Mouse (Mus musculus): Measurements from ENCODE around the gene Btg4. TPM values are rescaled to one million over a fixed set of nuclear protein-coding genes. Genes with fewer than 3 reads are reported as not detected.

Btg4 gene
- polyA plus RNA-seq, 1 experiment from 2014 or later: not detected

DNA sequence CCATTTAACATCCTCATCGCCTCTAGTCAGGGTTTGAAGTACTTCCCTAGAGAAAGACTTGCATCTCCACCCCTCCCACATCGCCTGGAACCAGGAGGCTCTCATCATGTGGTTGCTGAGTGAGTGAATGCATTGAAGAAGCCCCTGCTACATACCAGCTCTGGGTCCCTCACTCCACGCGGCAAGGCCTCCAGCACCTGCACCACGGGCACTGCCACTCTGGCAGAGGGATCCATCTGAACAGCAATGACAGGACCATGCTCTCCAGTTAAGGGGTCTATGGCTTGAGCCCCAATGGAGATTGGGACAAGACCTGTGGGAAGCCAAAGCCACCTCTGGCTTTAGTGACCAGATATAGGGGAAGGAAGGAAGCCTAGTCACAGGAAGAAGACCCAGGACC is 86.6 kb downstream of the Btg4 start:
- WGBS: 83% methylated on average over 5 of the region's 5 CpGs
- H3K4me3 ChIP-seq: no peak overlapping the region
- DNase-seq (ENCODE audit: low spot score): no peak
- H3K27me3 ChIP-seq (ENCODE audit: low read depth, poor library complexity, severe bottlenecking): no peaks in the 10 kb centered on the region
- no peak overlapping the region for H3K27ac ChIP-seq (replicated peaks)
- no peaks in the 10 kb centered on the region for H3K9me3 ChIP-seq (replicated peaks)
- H3K36me3 ChIP-seq: no peaks in the 10 kb centered on the region
- peaks cover 7% of the 10 kb centered on the region for H3K4me1 ChIP-seq

DNA sequence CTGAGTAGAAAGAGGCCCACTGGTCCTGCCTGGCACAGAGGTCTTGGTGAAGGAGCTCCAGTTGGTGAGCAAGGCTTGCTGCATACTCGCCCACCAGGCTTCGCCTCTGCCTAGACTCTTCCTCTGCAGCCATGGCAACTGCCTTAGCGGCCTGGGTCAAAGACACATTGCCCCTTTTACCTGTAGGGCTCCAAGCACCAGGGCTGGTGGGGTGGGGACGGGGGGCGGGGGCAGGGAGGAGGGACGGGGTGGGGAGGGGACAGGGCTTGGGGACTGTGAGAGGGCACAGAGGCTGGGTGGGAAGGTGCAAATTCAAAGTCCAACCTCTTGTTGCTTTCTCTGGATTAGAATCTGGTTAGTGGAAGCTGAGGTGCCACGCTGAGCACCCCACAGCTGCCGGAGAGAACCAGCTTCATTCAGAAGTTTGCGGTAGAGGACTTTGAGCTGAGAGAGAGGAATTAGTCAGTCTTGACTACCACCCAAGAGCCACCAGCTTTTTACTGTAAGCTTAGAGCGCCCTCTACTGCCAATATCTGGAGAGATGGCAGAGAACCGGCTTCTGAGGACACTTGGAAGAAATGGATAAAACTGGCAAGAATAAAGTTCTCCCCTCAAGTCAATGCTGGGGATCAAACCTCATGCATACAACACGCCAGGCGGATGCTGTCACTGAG is 91.5 kb downstream of the Btg4 start:
- Histone ChIP-seq H3K27me3 (ENCODE audit: low read depth, poor library complexity, severe bottlenecking) (peaks cover 3% of the 10 kb centered on the region; the same call in 1 of the 2 replicates), H3K36me3 (no peaks in the 10 kb centered on the region), H3K27ac (replicated peaks) (peak overlapping the region; percentile 23; the same call in 1 of the 2 replicates), H3K4me3 (peak overlapping the region; percentile 21), H3K9me3 (replicated peaks) (no peaks in the 10 kb centered on the region), H3K4me1 (peaks cover 8% of the 10 kb centered on the region)
- 16% methylated on average over 13 of the region's 13 CpGs for WGBS
- peak; percentile 75 for DNase-seq (ENCODE audit: low spot score)

DNA sequence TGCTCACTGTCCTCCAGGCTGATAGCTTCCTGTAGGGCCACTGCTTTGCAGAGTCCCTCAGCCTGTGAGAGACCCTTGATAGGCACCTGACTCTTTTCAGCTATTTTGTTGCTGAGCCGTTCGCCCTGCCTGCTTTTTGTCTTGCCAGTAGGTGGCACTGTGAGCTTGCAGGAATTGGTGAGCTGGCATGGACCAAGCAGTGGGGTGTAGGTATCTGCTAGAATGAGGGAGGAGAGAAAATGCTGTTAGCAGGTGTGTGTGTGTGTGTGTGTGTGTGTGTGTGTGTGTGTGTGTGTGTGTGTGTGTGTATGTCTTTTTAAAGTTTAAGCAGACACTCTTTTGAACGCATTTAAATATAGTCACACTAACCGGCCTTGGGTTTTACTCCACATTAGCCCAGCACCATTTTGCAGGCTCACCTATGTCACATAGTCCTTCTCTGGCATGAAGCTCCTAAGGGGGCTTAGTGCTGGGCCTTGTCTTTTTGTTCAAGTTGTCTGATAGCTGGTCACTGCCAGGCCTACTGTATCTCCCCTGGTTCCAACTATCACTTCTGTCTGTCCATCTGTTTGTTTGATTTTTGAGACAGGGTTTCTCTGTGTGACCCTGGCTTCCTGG is 101.2 kb downstream of the Btg4 start:
- Histone ChIP-seq H3K27ac (replicated peaks) (no peak overlapping the region), H3K36me3 (no peaks in the 10 kb centered on the region), H3K4me1 (peaks cover 7% of the 10 kb centered on the region; the same call in 1 of the 2 replicates), H3K27me3 (ENCODE audit: low read depth, poor library complexity, severe bottlenecking) (peaks cover 14% of the 10 kb centered on the region; the same call in 1 of the 2 replicates), H3K4me3 (no peak overlapping the region), H3K9me3 (replicated peaks) (no peaks in the 10 kb centered on the region)
- DNase-seq (ENCODE audit: low spot score): peak; percentile 75
- 23% methylated on average over 4 of the region's 4 CpGs for WGBS

DNA sequence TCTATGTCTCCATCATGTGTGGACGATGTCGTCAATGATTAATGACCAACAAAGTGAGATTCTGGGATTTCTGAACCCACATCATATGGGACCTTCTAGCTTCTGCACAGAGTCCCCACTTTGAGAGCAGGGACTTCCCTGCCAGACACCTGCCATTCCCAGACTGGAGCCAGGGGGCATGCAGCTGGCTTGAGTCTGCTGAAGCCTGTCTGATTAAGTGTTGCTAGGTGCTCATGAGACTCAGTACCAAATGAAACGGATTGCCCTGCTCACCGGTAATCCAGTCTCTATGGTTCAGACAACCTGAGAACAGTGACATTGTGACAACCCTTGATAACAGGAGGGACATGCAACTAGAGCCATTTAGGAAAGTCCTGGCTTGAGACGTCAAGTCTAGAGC is 103.3 kb downstream of the Btg4 start:
- H3K27ac ChIP-seq (replicated peaks): no peak overlapping the region
- no peak for DNase-seq (ENCODE audit: low spot score)
- peaks cover 14% of the 10 kb centered on the region; the same call in 1 of the 2 replicates for H3K27me3 ChIP-seq (ENCODE audit: low read depth, poor library complexity, severe bottlenecking)
- H3K4me1 ChIP-seq: peaks cover 7% of the 10 kb centered on the region; the same call in 1 of the 2 replicates
- no peak overlapping the region for H3K4me3 ChIP-seq
- WGBS: 80% methylated on average over 5 of the region's 5 CpGs
- H3K9me3 ChIP-seq (replicated peaks): no peaks in the 10 kb centered on the region
- H3K36me3 ChIP-seq: no peaks in the 10 kb centered on the region

DNA sequence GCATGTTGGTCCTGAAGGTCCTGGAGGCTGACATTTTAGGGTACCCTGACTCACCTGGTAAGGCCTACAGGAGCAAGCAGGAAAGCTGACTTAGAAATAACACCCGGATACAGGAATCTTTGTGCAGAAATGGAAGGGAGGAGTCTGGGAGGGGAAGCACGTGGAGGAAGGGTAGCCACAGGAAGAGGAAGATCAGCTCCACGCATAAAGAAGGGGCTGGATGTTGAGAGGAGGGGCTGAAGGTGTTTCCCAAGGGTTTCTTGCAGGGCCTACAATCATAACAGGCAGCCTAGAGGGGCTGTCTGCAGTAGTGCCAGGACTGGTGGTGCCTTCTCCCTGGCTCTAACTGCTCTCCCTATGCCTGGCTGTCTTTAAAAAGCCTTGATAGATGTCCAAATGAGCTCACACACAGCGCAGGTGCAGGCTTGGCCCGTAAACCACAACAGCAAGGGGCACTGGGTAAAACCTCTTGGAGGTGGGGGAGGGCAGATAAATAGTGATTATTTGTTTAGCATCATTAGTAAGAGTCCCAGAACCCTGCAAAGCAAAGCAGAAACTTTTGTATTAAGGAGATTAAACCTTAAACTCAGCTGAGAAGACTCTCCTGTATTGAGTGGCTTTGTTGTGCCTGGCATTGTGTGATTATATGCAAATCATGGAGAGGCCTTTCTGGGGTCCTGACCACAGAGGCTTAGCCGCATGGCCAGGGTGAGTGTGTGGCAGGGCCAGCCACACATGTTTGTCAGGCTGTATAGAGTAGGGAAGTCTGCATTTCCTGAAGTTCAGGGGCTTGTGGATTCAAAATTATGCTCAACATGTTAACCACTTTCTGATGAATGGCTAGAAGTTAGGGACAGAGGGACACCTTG is 104.8 kb downstream of the Btg4 start, which contains the start of gene Gm32742:
Gm32742 (minus strand) TSS at position 206 of the 869 bp plus-strand sequence.
- Histone ChIP-seq H3K9me3 (replicated peaks) (no peaks in the 10 kb centered on the region), H3K36me3 (no peaks in the 10 kb centered on the region), H3K4me1 (peaks cover 7% of the 10 kb centered on the region; the same call in 1 of the 2 replicates), H3K27ac (replicated peaks) (no peak within 1 kb of the TSS), H3K27me3 (ENCODE audit: low read depth, poor library complexity, severe bottlenecking) (peaks cover 5% of the 10 kb centered on the region; the same call in 1 of the 2 replicates), H3K4me3 (no peak within 1 kb of the TSS)
- no peak for DNase-seq (ENCODE audit: low spot score)
- 54% methylated on average over 6 of the region's 6 CpGs for WGBS

DNA sequence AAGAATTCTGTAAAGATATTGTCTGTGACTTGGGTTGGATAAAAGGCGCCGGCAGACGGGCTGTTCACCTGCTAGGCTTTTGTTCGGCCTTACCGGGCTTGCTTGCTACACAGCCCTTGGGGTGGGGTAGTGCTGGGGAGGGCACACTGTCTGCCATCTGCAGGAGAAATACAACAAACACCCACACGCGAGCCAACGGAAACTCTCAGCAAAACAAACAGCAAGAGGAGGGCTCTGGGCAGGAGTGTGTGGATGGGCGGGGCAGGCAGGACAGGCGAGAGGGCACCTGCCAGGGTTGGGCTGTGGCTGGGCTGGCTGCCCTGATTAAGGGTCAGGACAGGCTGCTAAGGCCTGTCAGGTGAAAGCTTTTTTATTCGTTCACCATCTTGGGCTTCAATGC is 107.3 kb downstream of the Btg4 start:
- Histone ChIP-seq H3K4me1 (peaks cover 7% of the 10 kb centered on the region; the same call in 1 of the 2 replicates), H3K4me3 (no peak overlapping the region), H3K27ac (replicated peaks) (no peak overlapping the region), H3K27me3 (ENCODE audit: low read depth, poor library complexity, severe bottlenecking) (no peaks in the 10 kb centered on the region), H3K9me3 (replicated peaks) (no peaks in the 10 kb centered on the region), H3K36me3 (no peaks in the 10 kb centered on the region)
- no peak for DNase-seq (ENCODE audit: low spot score)
- WGBS: 71% methylated on average over 11 of the region's 11 CpGs

DNA sequence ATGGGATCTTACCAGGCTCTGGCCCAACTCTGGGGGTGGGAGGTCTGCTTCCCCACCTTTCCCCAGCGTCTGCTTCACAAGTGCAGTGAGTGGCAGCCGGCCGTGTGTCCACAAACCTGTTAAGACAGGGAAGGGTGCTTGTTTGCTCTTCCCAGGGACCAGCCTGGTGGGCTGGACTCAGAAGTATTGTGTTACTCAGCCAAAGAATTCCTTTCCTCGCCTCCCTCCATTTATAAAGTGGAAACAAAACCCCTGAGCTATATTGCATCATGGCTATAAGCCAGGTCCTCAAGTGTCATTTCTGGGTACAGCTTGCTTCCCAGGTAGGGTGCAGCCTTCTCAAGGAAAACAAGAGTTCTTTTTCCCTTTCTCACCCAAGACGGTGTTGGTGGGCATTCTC is 108.0 kb downstream of the Btg4 start:
- Histone ChIP-seq H3K27ac (replicated peaks) (no peak overlapping the region), H3K4me3 (no peak overlapping the region), H3K4me1 (peaks cover 7% of the 10 kb centered on the region; the same call in 1 of the 2 replicates), H3K9me3 (replicated peaks) (no peaks in the 10 kb centered on the region), H3K36me3 (no peaks in the 10 kb centered on the region), H3K27me3 (ENCODE audit: low read depth, poor library complexity, severe bottlenecking) (no peaks in the 10 kb centered on the region)
- 73% methylated on average over 5 of the region's 5 CpGs for WGBS
- DNase-seq (ENCODE audit: low spot score): no peak

DNA sequence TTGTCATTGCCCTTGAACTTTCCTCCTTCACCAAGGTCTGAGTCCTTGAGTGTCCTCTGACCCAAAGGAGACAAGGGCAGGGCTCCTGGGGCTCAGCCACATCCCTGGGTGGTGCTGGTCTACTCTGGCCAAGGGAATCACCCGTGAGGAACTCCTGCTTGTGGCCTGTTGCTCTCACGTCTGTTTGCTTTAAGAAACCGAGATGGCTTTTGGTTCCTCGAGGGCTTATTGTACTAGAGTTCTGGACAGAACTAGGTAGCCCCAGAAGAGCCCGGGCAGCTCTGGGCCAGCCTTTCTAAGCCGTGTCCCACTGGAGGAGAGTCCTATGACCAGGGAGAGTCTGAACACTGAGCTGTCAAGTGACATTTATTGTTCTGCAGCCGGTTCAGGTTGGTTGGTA is 108.4 kb downstream of the Btg4 start:
- peaks cover 7% of the 10 kb centered on the region; the same call in 1 of the 2 replicates for H3K4me1 ChIP-seq
- H3K27ac ChIP-seq (replicated peaks): no peak overlapping the region
- H3K9me3 ChIP-seq (replicated peaks): no peaks in the 10 kb centered on the region
- no peak for DNase-seq (ENCODE audit: low spot score)
- 87% methylated on average over 7 of the region's 7 CpGs for WGBS
- H3K27me3 ChIP-seq (ENCODE audit: low read depth, poor library complexity, severe bottlenecking): no peaks in the 10 kb centered on the region
- no peaks in the 10 kb centered on the region for H3K36me3 ChIP-seq
- no peak overlapping the region for H3K4me3 ChIP-seq

MicroRNAs within 50 kb of the gene (microRNA counts, 519-probe panel; counts per million panel counts)
- microRNA mmu-miR-34b-3p: not detected
- not detected for microRNA mmu-miR-34b-5p
- microRNA mmu-miR-34c: not detected

Small RNA genes within 50 kb of the gene (microRNA-seq; reads per million reads assigned to microRNA genes)
- gene Mir34b: 44.6 reads per million, percentile 40 among the genes with 10 or more reads in this experiment
- 1,191 reads per million, percentile 77 among the genes with 10 or more reads in this experiment for gene Mir34c

Other genes with a start within 250 kb of the Btg4 start
- 143 and 160 TPM in 2 replicates for gene Ppp2r1b, start 215.6 kb upstream of the Btg4 start, polyA plus RNA-seq (2016; fragmentation: Nextera tagmentation; extraction: Ambion mirVana)
- 12.5 and 15.4 TPM in 2 replicates for gene Sik2, start 51.8 kb upstream of the Btg4 start, polyA plus RNA-seq (2016; fragmentation: Nextera tagmentation; extraction: Ambion mirVana)
- 1.1 and 2.0 TPM in 2 replicates for gene Layn, start 16.2 kb downstream of the Btg4 start, polyA plus RNA-seq (2016; fragmentation: Nextera tagmentation; extraction: Ambion mirVana)
- gene 4833427G06Rik, start 41.2 kb downstream of the Btg4 start, polyA plus RNA-seq (2016; fragmentation: Nextera tagmentation; extraction: Ambion mirVana): not detected in 2 replicates
- not detected in 2 replicates for gene Gm32742, start 104.6 kb downstream of the Btg4 start, polyA plus RNA-seq (2016; fragmentation: Nextera tagmentation; extraction: Ambion mirVana)
- gene Pou2af1, start 152.8 kb downstream of the Btg4 start, polyA plus RNA-seq (2016; fragmentation: Nextera tagmentation; extraction: Ambion mirVana): 0.05 TPM in 1 of 2 replicates, not detected in the other
- gene Colca2, start 217.7 kb downstream of the Btg4 start, polyA plus RNA-seq (2016; fragmentation: Nextera tagmentation; extraction: Ambion mirVana): 1.5 and 1.8 TPM in 2 replicates

All from midbrain, embryonic 10.5 days (tissue).